18 mouse cellular contexts compared by ENCODE assay signal in the genomic region with DNA sequence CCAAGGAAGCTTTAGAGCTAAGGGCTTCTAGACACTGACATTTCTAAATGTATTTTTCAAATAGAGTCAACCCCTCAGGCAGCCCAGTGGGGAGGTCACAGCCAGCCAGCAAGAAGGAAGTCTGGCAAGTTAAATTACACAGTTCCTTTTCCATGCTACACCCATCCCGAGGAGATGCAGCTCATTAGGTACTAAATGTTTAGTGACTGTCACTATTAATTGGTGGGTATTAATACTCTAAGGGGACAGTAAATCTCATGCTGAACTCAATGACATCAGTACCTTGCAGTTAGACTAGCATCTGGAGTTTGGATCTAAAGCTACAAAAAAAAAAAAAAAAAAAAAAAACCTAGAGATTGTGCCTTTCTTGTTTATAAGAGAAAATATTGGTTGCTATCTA.
"Had no signal": no experiment of that assay in that cellular context is flagged by ENCODE, and none has a peak within 500 bp of the region (broad histone marks: within the 10 kb centered on the region; RNA-seq: fewer than 3 reads in every experiment).

No protein-coding gene starts in this region.

- ATAC-seq: liver, postnatal 0 days; lung, postnatal 0 days; midbrain, embryonic 13.5 days; midbrain, embryonic 15.5 days had no signal

- H3K4me1 ChIP-seq: lung, embryonic 15.5 days; megakaryocyte, embryonic 14.5 days; midbrain, embryonic 13.5 days; midbrain, embryonic 15.5 days; neural tube, embryonic 13.5 days; stomach, embryonic 15.5 days had no signal

- H3K36me3 ChIP-seq: lung, embryonic 15.5 days; midbrain, embryonic 13.5 days; midbrain, embryonic 15.5 days; neural tube, embryonic 13.5 days; stomach, embryonic 15.5 days had no signal

- H3K4me2 ChIP-seq: lung, embryonic 15.5 days; midbrain, embryonic 11.5 days; midbrain, embryonic 13.5 days; midbrain, embryonic 15.5 days; neural tube, embryonic 13.5 days; stomach, embryonic 15.5 days had no signal

- H3K9me3 ChIP-seq: lung, embryonic 15.5 days; midbrain, embryonic 13.5 days; midbrain, embryonic 15.5 days; neural tube, embryonic 13.5 days; stomach, embryonic 15.5 days had no signal

- H3K27ac ChIP-seq: lung, embryonic 15.5 days; macrophage; midbrain, embryonic 13.5 days; midbrain, embryonic 15.5 days; neural tube, embryonic 13.5 days; stomach, embryonic 15.5 days; stomach, postnatal 0 days had no signal

- H3K27me3 ChIP-seq: lung, embryonic 15.5 days; megakaryocyte, embryonic 14.5 days; midbrain, embryonic 13.5 days; midbrain, embryonic 15.5 days; neural tube, embryonic 13.5 days; stomach, embryonic 15.5 days had no signal

- H3K9ac ChIP-seq: liver, postnatal 0 days; lung, embryonic 15.5 days; midbrain, embryonic 13.5 days; midbrain, embryonic 15.5 days; neural tube, embryonic 13.5 days; stomach, embryonic 15.5 days had no signal

- H3K4me3 ChIP-seq: lung, embryonic 15.5 days; megakaryocyte, embryonic 14.5 days; midbrain, embryonic 13.5 days; midbrain, embryonic 15.5 days; neural tube, embryonic 13.5 days; stomach, embryonic 15.5 days had no signal

- DNase-seq: liver, postnatal 0 days; lung, adult 2 months; lung, postnatal 14 days; lung, postnatal 36 days; right cerebral cortex, postnatal 14 days; thymus, adult 2 months; thymus, postnatal 25 days; thymus, postnatal 4 days had no signal
